Mouse (Mus musculus): ENCODE data around the gene Zc3h4.

Gene Zc3h4

GRCm38 (mm10) chr7:16476600-16476989 is 75.9 kb downstream of the Zc3h4 start:
- DNase-seq (ENCODE audit: low spot score), result no peak

- no peak for DNase-seq (ENCODE audit: low spot score)
Observed at GRCm38 (mm10) chr7:16477628-16478027, 76.9 kb downstream of the Zc3h4 start, which contains the start of gene Npas1. Gene Npas1 (minus strand): TSS chr7:16477728.

Data from ovary, postnatal 14 days (tissue).